Mouse (Mus musculus): ENCODE data around the gene Foxn3.

Foxn3 gene

DNA sequence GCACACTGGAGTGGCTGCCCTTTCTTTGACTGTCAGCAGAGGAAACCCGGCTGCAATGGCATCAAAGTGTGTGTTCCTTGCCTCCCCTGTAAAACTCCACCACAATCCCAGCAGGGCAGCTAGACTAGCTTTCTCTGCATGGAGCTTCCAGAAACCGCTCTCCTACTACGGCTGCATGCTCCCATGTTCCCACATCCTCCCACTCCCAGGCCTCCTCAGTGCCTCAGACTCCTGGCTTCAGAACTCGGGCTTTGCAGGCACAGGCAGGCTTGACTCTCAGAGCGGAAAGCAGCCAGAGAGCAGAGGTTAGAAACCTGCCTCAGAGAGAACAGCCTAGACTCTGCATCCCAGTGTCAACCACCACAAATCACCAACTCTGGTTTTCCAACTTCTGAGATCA lies 147.8 kb downstream of the Foxn3 start:
- in situ Hi-C loops (cut with MseI, MboI): no loop called here

- in situ Hi-C loops (cut with MseI, MboI): no loop called here
Observed at GRCm38 (mm10) chr12:99412496-99412895, 150.9 kb downstream of the Foxn3 start.

- in situ Hi-C loops (cut with MseI, MboI): no loop called here
Observed at GRCm38 (mm10) chr12:99412034-99412433, 151.3 kb downstream of the Foxn3 start.

DNA sequence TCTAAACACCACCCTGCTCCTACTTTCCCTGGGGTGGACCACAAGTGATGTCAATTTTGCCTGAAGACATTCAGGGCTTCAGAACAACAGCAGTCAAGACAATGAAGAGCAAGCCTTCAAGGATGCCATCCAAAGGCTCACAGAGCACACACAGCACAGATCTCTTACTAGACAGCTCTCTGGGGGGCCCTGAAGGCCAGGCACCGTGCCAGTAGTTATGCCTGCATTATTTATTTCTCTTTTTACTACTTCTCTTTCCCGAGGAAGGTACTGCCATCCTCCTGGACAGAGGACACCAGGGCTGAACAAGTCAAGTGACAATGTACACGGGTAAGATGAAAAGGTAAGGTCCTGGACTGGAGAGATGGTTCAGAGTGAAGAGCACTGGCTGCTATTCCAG lies 154.7 kb downstream of the Foxn3 start:
- in situ Hi-C loops (cut with MseI, MboI): no loop called here

DNA sequence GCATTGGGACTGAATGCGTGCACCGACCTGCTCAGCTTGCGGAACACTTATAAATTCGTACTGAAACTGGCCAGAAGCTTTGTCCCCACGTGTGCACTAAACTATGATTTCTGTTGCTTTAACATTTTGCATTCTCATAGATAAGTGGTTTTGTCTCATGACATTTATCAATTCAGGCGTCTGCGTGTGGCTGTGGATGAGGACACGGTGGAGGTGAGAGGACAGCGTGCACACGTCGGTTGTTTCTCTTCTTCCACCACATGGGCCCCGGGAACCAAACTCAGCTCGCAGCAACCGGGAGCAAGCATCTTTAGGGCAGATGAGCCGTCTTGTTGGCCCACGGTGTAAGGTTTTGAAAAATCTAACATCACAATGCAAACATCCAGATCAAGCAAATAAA lies 155.3 kb downstream of the Foxn3 start:
- in situ Hi-C loops (cut with MseI, MboI): no loop called here

DNA sequence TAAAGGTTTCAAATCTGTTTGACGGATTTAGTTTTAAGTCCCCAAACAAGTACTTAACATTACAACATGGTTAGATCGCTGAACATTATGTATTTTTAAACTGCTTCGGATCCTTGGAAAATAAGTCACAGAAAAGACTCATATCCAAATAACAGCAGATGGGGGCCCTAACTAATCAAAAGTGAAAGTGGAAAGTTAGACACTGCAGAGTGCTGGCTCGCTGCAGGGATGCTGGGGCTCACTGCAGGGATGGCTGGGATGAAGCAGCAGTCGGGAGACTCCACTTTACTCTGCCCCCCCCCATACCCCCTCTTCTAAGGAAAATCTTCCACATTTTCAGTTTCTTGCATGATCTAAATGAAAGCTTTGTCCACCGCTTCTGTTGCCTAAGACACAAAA lies 156.1 kb downstream of the Foxn3 start:
- in situ Hi-C loops (cut with MseI, MboI): no loop called here

DNA sequence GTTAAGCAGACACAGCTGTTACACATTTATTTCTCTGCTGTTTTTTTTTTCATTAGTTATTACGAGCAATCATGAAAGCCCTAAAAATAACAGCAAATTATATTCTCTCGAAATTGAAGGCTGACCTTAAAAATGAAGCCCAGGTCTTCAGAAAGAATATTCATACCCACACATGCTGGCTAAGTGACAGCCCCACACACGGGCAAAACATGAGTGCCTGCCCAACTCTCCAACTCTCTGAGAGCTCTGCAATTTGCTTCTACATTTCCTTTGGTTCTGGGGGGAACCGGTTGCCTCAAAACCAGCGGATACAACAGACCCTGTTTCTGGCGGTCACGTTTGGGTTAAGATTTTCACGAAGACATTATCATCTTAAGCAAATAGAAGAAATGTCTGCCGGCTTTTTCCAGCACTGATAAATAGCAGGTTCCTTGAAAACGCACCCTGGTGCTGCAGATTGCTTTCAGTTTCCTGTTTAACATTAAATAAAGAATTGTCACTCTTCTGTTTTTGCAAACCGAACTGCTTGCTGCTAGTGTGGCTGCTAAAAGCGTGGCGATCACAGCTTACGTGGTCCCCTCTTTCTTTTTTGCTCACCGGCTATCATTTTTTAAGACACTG lies 156.6 kb downstream of the Foxn3 start:
- in situ Hi-C loops (cut with MseI, MboI): no loop called here

- in situ Hi-C loops (cut with MseI, MboI): no loop called here
Observed at GRCm38 (mm10) chr12:99406254-99406653, 157.1 kb downstream of the Foxn3 start.

GRCm38 (mm10) chr12:99405401-99405800 lies 158.0 kb downstream of the Foxn3 start:
- in situ Hi-C loops (cut with MseI, MboI): no loop called here

DNA sequence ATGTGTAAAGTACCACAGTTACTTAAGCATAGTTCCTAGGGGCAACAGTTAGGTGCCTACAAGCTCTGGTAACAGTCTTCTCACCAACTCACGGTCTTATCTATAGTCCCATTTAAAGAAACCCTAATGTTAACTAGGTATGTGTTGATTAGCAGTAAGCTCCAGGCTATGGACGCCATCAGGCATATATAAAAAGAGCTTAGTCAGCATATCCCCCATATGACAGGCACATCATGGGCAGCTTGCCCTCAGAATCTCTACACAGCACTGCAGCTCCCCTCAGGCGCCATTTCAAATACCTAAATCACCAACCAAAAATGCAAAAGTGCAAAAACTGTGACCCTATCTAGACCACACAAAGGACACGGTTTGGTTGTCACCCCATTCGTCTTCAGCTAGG lies 160.4 kb downstream of the Foxn3 start:
- in situ Hi-C loops (cut with MseI, MboI): no loop called here

GRCm38 (mm10) chr12:99400907-99401306 lies 162.5 kb downstream of the Foxn3 start:
- in situ Hi-C loops (cut with MseI, MboI): no loop called here

DNA sequence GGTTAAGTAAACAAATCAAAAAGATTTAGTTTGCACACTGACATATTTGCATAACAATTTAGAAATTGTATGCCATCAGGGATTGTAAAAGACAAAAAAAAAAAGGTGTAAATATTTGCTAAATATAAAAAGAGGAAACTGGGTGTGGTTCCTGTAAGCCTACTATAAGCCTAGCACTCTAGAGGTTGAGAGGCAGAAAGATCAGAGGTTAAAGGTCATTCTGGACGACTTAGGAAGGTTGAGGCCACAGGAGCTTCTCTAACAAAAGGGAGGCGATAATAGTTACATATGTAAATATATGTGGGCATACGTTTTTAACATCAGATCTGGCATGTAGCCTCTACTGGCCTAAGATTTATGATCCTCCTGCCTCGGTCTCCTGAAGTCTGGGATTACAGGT lies 163.8 kb downstream of the Foxn3 start:
- in situ Hi-C loops (cut with MseI, MboI): no loop called here

- in situ Hi-C loops (cut with MseI, MboI): no loop called here
Observed at GRCm38 (mm10) chr12:99396461-99396860, 166.9 kb downstream of the Foxn3 start.

DNA sequence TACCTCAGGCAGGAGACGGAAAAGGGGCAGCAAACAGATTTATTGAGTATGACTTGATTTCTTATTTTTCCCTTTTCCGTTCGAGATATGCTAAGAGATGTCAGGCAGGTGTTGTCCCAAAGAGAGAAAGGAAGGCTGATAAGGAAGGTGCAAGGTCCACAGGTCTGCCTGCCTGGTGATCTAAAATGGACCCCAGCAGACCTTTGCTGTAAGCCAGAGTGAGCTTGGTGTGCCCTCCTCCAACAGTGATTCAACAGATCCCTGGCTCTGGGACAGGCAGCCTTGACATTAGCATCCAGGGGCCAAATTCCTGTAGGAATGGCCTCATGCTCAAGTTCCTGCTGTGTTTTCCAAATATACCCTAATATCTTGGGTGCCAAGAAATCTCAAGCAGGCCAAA lies 168.3 kb downstream of the Foxn3 start:
- in situ Hi-C loops (cut with MseI, MboI): no loop called here

DNA sequence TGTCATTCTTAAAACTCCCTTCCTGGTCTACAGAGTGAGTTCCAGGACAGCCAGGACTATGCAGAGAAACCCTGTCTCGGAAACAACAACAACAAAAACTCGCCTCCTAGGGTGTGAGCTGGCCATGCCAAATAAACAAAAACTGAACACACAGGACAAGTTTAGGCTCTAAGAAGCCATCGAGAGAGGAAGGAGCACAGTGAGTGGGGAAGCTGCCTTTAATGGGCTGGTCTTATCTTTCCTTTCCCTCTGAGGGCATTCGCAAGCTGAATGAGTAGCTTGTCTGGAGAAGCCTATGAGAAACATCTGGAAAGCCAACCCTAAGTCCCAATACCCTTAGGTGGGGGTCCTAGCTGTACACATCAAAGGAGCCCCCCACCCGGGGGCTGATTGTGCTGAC lies 168.7 kb downstream of the Foxn3 start:
- in situ Hi-C loops (cut with MseI, MboI): no loop called here

DNA sequence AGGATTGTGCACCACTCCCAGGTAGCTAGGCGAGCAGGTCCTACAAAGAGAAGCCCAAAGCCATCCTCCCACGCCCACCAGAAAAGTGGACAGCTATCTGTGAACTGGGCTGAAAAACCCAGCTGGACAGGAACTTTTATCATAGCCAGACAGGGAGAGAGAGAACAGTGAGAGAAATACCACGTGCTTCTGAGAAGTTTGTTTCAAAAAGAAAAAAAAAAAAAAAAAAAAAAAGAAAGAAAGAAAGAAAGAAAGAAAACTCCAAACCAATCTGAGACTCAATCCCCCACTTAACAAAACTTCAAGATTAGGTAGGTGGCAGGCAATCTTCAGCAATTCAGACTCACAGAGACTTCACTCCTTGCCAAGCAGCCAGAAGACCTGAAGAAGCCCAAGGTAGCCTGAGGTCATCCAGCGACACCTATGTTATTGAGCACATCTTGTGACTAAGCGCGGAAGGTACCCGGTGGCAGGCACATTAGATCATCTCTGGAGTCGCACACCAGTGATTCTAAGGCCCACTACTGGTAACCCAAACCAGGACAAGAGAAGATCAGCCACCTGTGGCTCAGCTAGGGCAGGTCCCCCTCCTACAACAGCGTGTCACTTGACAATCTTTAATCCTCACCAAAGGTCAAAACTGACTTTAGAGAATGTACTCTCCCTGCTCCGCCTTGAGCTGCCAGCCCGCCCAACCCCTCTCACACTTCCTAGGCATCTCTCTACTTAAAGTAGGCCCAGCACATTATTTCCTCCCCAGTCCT lies 169.3 kb downstream of the Foxn3 start:
- in situ Hi-C loops (cut with MseI, MboI): no loop called here

DNA sequence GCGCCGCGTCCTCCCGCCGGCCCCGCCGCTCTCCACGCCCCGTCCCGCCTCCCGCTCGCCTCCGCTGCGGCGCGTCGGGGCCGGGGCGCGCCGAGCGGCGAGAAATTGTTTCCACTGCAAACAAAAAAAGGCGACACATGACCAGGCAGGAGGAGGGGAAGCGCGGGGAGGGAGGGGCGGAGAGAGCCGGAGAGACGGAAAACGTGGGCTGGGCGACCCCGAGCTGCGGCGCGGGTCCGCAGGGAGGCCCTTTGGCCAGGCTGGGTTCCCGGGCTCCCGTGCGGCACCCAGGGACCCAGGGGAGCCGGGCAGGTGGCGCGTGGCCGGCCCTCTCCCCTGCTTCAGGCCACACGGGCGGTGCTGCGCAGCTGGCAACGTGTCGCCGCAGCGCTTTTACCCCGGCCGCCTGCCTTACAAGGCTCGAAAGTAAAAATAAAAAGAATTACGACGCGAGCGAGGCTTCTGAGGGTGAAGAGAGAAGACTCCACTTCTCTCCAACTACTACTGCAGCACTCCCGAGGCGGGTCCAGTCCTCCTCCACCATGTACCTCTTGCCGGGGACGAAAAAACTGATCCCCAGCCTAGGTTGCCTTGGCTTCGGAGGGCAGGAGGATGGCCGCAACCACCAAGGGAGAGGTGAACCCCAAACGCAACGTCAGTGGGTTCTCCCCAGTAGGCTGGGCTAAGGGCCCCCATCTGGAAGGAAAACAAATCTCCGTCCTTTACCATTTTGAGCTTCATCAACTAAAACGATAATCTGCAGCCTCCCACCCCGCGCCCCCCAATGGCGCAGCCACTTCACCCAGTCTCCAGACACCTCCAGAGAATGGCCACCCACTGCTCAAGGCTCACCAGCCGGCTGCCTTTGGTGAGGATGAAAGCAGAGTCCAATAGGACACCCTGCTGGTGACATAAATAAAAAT lies 170.2 kb downstream of the Foxn3 start:
- in situ Hi-C loops (cut with MseI, MboI): no loop called here

DNA sequence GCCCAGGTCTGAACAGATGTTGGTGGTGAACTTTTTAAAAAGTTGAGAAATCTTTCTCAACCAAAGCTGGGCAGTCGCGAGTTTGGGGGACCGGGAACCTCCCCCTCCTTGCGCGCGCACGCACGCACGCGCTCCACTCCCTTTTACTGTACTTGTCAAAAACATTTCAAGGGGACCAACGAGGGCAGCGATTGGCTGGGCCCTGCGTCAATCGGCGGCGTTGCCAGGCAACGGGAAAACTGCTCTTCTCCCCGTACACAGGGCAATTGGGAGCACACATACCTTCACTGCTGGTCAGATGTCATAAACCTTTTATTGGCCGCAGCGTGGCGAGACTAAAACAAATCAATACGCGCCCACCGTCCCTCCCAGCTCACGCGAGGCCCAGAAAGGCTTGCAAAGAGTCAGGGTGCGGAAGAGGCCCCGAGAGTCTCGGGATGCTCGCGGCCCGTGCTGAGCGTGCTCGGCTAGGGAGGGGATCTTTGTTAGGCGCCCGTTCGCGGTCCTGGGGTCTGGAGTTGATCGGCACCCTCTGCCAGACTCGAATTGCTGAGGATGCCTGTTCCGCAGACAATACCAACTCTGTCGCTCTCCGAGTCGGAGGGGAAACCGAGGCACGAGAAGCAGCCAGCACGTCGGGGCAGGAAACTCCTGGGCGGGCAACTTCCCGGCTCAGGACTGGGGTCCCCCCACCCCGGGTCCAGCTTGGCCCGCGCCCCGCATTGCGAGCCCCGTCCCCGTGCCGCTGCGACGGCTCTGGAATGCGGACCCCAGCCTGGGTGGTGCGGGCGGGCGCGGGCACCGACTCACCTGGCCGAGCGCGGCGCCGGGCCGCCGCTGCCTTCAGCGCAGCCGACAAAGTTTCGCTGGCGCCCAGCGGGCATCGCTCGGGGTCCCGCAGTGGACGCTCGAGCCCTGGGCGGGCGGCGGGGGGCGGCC lies 171.2 kb downstream of the Foxn3 start:
- in situ Hi-C loops (cut with MseI, MboI): no loop called here

DNA sequence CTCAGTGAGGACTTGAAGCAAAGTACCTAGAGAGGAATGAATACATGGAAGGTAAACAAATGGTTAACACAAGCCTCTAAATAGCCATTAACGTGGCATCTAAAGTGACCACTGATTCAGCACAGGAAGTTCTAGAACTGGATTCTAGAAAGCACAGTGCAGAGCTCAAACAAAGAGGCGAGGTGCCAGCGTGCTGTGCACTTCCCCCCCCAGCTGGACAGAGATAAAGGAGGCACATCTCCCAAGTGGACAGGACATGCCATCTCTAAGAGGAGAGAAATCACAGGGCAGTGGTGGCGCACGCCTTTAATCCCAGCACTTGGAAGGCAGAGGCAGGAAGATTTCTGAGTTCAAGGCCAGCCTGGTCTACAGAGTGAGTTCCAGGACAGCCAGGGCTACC lies 173.0 kb downstream of the Foxn3 start:
- in situ Hi-C loops (cut with MseI, MboI): no loop called here

GRCm38 (mm10) chr12:99389244-99389643 lies 174.1 kb downstream of the Foxn3 start:
- in situ Hi-C loops (cut with MseI, MboI): no loop called here

Data from mouse trophoblast stem cell (cell line).